Mouse (Mus musculus) 3T3-L1 (cell line): ENCODE measurements around the gene Hoxc6.

Experiments
- DNase-seq: peaks from one replicate; pipeline ENCODE4 v3.0.0-alpha.2; 2015; ENCODE audit warnings: low read depth, low spot score

Hoxc6 gene

DNA sequence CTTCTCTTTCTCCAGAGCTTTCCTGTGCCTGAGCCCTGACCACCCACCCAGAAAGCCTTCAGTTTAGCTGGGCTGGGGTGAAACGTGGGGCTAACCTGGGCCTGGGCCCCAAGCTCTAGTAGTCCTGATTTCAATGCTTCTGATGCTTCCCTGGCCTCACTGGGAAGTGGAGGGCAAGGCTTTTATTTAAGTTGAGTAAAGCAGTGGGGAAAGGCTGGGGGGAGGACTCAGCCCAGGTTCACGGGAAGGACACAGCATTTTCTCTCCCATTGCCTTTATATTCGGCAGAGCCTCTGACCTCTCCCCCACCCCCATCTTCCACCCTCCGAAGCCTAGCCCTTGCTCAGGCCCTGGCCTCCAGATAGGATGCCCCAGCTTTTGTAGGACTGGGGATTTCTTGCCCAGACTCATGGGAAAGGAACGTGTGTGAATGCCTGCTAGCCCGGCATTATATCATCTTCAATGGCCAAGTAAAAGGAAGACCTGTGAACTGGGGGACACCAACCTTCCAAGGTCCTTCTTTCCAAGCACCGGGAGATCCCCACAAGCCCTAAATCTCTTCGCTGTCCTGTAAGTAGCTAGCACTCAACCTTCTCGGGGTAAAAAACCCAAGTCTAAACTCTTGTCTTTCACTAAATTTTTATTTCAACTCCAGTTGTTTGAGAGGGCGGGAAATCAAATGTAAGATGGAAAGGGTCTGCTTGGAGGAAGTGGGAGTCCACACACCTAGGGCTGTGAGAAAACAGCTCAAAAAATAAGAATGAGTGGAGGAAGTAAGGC, 40.8 kb downstream of the Hoxc6 start:
- no peak for DNase-seq

GRCm38 (mm10) chr15:103039609-103040008, 41.6 kb downstream of the Hoxc6 start:
- no peak for DNase-seq

GRCm38 (mm10) chr15:103040601-103041000, 42.5 kb downstream of the Hoxc6 start:
- no peak for DNase-seq

GRCm38 (mm10) chr15:103041613-103042012, 43.6 kb downstream of the Hoxc6 start:
- no peak for DNase-seq

GRCm38 (mm10) chr15:103042209-103042608, 44.2 kb downstream of the Hoxc6 start:
- no peak for DNase-seq

DNA sequence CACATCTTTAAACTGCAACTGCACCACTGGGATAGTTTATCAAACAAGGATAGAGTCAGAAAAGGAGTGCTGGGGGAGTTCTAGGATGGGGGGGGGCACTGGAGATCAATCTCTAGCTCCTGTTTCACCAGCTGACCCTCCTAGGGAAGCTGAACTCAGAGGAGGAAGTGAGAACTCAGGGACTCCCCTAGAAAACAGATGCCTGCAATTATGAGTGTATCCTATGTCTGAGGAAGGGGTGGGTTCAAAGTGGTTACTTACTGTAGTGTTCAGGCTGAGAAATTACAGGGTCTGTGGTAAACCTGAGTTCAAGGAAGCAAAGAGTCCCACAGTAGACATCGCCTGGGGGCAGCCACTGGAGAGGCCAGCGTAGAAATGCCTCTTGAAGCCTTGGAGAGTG, 53.6 kb downstream of the Hoxc6 start:
- no peak for DNase-seq

GRCm38 (mm10) chr15:103053210-103053609, 55.2 kb downstream of the Hoxc6 start:
- no peak for DNase-seq

- no peak for DNase-seq
These were observed 58.3 kb downstream of the Hoxc6 start for GRCm38 (mm10) chr15:103056396-103056795.

GRCm38 (mm10) chr15:103058715-103059114, 60.7 kb downstream of the Hoxc6 start:
- no peak for DNase-seq

DNA sequence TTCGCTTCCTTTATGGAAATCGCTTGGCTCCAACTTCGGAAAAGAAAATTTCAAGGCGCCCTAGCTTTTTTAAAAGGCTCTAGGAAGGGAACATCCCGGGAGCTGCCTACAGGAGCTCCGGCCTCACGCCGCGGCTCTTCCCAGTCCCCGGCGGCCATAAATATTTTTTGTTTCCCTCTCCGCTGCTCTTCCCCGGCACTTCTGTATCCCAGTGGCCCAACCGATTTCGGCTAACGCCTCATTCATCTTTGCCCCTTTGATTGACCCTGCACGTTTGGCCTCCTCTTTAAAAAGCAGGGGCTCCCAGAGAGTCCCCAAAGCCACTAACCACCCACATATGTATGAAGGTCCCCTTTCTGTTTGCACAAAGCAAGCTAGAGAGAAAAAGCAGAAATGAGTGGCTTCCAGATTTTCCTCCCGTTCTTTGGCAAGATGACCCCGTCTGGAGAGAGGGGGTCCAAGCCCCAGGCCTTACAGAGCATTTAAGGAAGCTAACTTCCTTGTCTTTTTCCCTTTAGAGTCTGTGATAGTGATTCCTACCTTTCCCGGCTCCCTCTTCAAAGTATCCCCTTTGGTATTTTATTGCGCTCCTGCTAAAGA, 61.4 kb downstream of the Hoxc6 start:
- no peak for DNase-seq

GRCm38 (mm10) chr15:103060021-103060340, 61.9 kb downstream of the Hoxc6 start:
- DNase-seq = no peak

- no peak for DNase-seq
These were observed 62.5 kb downstream of the Hoxc6 start for GRCm38 (mm10) chr15:103060341-103061130.

DNA sequence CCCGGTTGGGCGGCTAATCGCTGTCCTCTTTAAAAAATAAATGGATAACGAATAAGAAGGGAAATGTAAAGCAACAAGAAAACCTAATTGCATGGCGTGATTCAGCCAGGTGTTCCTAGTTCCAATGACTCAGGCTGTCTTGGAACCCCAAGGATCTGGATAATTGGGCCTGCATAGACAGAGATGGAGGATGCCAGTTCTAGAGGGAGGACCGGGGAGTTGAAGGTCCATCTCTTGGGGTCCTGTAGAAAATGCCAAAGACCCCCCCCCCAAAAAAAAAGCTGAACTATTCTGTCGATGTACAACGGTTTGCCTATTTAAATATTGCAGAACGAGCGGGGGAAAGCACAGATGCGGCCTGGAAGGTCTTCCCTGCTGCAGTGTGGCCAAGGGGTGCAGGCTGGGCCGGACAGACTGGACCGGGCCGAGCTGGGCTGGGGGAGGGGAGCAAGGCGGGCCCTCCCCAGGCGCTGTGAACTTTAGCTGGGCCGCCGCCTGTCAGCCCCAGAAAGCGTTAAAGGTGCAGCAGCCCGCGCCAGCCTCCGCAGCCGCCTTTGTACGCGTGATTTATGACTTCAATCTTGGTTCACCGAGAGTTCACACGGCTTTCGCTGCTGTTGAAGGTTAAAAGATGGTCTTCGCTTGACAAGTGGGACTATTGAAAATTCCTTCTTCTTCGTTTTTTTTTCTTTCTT, 63.2 kb downstream of the Hoxc6 start:
- DNase-seq = no peak
